Mouse (Mus musculus): ENCODE results near the gene Wnt6. TPM values are rescaled to one million over a fixed set of nuclear protein-coding genes. Genes with fewer than 3 reads are reported as not detected.
A peak's percentile ranks its signal among the peaks of the same experiment; 100 is the strongest.

Gene Wnt6
- polyA plus RNA-seq, 1 experiment = 2.6 TPM

DNA sequence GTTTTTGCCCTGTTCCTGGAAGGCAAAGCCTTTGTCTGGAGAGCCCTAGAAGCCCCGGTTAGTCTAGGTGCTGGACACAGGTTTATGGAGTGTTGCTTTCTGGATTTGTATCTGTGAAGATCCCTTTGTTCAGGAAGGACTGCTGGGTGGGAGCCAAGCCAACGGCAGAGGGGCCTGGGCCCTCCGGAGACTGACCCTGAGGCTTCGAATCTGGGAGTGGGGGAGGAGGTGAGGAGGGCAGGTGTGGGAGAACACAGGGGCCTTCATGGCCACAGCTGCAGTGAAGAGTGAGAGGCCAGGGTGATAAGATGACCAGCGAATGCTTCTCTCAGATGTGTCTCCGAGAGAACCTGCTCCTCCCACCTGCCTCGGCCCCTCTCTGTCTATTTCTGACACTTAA, 2.4 kb downstream of the Wnt6 start:
- no peak for DNase-seq (ENCODE audit: low spot score)

DNA sequence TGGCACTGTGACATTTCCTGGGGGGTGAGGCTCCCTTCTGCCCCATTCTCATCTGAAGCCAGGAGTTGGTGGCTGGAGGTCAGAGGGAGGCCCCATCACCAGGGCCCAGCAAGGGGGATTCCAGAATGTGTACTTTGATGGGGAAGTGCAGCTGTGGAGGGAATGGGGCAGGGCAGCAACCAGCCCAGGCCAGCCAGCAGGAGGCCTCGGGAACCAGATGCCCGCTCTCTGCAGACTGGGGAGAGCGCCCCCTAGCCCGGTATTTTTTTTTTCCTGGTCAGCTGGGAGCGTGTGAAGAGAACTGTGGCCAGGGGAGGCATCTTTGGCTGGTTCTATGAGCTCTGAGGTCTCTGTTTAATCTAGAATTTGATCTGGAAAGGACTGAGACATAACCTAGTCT, 4.1 kb downstream of the Wnt6 start:
- no peak for DNase-seq (ENCODE audit: low spot score)

DNA sequence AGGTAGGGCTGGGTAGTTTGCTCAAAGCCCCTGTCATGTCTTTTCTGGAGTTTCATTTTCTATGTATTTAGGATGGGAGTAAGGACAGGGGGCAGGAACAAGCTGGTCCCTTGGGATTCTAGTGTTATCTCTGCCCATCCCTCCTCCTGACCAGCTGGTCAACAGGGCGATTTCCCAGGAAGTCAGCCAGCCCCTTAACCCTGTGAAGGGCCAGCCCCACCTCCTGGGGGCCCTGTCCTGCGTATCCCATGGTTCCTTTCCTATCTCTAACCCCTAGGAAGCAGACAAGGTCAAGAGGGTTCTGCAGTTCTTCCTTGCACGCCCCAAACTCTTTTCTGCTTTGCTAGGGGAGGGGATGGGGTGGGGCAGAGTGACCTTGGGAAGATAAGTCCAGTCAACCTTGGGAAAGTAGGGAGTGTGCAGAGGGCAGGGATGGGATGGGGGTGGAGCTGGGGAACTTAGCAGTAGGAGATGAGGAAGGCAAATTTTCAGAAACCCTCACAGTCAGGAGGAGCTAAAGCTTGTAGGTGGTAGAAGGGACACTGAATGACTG, 7.3 kb downstream of the Wnt6 start:
- no peak for DNase-seq (ENCODE audit: low spot score)

DNA sequence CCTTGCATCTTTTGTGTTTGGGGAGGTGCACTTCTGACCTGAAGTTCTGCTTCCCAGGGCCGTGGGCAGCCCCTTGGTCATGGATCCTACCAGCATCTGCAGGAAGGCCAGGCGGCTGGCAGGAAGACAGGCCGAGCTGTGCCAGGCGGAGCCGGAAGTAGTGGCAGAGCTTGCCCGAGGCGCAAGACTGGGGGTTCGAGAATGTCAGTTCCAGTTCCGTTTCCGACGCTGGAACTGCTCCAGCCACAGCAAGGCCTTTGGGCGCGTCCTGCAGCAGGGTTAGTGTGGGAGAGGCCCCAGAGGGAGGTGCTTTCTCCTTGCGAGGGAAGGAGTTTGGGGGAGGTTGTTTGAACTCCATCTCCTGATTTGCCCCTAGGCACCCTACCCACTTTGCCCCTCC, 10.4 kb downstream of the Wnt6 start:
- DNase-seq (ENCODE audit: low spot score) = no peak

DNA sequence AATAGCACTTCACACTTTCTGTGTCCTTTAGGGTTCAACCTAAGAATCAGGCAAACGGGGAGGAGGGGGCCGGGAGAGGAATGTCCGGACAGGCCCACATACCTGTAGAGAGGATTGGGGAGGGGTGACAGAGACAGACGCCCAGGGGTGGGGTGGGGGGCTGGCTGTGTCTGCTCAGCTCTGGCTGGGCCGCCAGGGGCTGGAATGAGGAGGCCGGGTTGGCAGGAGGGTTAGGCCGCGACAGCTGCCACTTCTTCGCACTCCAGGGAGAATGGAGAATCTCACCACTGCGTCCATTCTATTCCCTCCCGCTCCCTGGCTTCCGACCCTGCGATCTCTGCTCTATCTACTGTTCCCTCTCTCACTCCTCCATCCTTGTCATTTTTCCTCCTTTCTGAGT, 11.9 kb downstream of the Wnt6 start:
- no peak for DNase-seq (ENCODE audit: low spot score)

DNA sequence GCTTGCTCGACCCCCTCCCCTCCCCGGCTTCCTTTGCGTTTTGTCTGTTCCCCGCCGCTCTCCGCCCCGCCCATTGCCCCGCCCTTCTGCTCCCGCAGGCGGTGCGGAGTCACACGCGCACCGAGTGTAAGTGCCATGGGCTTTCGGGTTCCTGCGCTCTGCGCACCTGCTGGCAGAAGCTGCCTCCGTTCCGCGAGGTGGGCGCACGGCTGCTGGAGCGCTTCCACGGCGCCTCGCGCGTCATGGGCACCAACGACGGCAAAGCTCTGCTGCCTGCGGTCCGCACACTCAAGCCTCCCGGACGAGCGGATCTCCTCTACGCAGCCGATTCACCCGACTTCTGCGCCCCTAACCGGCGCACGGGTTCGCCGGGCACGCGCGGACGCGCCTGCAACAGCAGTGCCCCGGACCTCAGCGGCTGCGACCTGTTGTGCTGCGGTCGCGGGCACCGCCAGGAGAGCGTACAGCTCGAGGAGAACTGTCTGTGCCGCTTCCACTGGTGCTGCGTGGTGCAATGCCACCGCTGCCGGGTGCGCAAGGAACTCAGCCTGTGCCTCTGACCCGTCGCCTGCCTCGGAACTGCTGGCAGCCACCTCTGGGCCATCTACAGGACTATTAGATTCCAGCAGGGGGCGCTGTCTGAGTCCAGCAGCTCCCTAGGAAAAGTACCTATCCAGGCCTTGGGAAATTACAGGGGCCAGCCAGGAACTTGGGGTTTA, 12.5 kb downstream of the Wnt6 start:
- DNase-seq (ENCODE audit: low spot score) = no peak

DNA sequence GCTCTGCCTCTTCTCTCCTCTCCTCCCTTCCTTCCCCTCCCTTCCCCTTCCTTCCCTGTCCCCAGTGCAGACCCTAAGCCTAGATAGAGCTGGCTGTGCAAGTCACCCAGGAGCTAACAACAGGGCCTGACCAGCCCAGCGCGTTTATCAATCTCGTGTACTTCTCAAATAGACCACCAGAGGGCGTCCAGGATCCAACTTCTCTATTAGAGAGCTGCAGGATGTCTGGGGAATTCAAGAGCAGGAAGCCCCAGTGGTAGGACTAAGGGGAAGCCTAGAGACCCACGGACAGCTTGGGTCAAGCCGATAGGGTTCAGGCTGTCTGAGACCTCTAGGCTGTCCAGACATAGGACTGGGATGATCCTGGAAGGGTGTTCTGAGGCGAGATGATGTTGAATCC, 16.2 kb downstream of the Wnt6 start:
- no peak for DNase-seq (ENCODE audit: low spot score)

DNA sequence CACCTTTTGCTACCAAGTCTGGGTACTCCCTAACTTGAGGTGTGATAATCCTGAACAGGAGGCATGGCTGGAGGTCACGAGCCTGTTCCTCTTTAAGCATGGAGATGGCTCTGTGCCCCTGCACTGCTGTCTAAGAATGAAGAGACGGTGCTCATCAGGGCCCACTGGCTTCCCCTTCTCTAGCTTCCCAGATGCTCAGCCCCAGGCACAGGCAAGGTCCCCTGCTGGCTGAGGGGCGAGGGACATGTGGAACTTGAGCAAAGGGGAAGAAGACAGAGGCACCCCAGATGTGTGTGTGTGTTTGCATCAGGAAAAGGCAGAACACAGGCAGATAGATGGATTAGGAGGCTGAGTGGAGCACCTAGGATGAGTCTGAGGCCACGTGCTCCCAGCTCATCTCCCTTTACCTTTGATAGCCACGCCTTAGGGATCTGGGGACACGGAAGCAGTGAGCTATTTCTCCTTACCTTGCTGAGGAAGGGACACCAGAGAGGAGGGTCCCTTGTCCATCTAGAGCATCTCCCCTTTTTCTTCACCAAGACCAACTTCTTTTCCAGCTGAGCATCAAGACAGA, 17.0 kb downstream of the Wnt6 start:
- DNase-seq (ENCODE audit: low spot score) = no peak

DNA sequence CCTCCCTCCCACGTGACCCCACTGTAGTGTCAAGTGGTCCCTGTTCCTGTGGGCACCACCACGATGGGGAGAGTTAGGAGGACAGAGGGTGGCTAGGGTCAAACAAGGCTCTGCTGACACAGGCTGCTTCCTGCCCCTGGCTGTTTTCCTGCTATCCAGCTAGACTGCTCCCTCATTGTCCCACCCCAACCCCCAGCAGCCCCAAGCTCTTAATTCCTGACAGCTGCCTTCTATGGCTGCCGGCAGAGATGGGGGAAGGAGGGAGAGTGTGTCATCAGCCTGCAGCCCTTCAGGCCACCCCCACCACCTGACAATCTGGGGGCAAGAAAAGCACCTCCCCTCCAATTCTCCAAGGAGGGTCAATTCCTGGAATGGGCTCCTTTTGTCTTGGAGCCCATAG, 18.4 kb downstream of the Wnt6 start:
- DNase-seq (ENCODE audit: low spot score) = no peak

DNA sequence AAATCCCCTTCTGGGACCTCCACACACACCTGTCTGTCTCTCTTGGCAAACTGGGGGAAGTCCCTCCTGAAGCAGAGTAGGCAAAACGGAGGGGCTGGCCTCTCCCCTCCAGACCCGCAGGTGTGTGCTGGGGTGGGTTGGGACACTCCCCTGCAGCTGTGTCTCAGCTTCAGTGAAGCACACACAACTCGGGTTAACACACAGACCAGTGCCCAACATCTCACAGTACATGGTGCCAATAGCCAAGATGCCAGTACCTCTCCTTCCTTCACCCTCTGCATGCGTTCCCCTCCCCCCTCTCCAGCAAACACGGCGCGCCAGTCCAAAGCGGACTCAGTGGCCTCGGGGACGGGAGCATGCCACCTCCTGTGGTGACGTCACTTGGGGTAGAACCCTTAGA, 19.6 kb downstream of the Wnt6 start, which contains the start of gene Wnt10a:
Gene Wnt10a (plus strand): TSS at position 268 of the 400 bp plus-strand sequence.
- no peak for DNase-seq (ENCODE audit: low spot score)

DNA sequence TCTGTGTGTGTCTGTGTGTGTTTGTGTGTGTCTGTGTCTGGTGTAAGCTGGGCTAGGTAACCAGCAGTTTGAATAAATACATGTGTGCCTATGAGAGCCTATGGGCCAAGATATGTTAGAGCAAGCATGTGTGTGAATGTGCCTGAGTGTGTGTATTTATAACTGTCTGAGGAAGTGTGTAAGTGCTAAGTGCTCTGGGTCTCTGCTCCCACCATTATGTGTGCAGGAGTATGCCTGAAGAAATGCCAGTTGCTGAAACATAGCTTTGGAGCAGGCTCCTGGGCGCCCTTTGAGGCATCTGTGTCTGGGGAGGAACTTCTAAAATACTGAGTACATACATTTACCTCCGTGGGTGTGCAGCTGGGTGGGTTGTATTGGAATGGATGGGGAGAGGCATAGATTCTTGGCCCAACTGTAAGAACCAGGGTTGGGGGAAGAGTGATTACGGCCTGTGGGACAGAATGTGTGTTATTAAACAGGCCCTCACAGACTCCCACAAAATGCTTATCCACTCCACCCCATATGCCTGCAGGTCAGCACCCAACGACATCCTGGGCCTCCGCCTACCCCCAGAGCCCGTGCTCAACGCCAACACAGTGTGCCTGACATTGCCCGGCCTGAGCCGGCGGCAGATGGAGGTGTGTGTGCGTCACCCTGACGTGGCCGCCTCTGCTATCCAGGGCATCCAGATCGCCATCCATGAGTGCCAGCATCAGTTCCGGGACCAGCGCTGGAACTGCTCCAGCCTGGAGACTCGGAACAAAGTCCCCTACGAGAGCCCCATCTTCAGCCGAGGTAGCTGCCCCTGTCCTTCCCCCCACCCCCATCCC, 21.4 kb downstream of the Wnt6 start:
- no peak for DNase-seq (ENCODE audit: low spot score)

DNA sequence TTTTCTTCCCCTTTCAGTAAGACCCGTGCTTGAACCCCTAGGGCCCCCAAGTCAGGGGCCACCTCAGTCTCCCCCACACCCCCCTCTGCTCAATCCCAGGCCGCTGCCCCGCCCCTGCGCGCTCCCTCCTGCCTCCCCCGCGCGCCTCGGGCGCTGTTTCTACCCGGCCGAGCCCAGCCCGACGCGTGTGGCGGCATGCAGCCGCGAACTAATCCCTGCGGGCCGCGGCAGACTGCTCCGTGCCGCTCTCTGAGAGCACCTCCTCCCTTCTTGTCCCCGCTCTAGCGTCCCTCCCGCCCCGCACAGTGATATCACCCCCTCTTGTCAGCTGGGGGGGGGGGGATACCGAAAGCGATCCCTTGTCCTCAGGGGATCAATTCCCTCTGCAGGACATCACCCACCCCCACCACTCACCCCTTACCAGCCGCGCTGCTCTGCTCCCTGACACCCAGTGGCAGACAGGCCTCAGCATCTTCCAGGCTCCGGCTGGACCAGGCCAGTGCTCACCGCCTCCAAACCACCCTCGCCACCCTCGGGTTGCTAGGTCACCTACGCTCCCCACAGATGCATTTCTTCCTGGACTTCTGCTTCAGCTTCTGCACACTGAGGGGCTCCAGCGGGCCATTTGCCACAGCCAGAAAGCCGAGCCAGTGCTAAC, 22.9 kb downstream of the Wnt6 start:
- no peak for DNase-seq (ENCODE audit: low spot score)

DNA sequence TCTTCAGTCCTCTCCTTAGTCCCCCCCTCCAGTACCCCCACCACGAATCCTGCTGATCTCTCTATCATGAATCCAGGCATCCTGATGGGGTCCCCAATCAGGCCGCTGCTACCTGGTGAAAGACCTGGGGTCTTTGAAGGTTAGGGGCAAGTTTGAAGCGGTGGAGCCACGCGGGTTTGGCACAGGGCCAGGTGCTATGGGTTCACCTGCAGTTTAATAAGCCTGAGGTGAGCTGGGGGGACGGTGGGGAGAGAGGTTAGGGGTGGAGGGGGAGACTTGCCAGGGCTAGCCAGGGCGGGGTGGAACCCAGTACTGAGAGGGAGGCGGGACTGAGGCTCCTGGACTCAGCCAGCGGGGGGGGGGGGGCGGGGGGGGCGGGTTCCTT, 23.4 kb downstream of the Wnt6 start:
- DNase-seq (ENCODE audit: low spot score) = no peak

DNA sequence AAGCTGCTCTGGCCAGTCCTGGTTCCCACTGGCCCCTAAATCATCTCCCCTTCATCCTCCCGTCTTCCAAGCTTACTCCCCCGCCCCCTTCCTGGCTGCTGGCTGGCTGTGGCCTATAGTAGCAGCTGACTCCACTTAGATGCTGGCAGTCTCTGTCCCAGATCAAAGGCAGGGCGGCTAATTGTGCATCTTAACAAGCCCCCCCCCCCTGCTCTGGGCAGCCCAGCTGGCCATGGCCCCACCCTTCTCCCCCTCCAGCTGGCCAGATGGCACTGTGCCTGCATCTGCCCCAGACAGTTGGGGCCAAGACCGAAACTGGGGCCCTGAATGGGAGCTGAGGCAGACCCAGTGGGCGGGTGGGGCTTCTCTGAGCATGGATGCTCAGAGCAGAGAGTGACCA, 25.8 kb downstream of the Wnt6 start:
- DNase-seq (ENCODE audit: low spot score) = no peak

DNA sequence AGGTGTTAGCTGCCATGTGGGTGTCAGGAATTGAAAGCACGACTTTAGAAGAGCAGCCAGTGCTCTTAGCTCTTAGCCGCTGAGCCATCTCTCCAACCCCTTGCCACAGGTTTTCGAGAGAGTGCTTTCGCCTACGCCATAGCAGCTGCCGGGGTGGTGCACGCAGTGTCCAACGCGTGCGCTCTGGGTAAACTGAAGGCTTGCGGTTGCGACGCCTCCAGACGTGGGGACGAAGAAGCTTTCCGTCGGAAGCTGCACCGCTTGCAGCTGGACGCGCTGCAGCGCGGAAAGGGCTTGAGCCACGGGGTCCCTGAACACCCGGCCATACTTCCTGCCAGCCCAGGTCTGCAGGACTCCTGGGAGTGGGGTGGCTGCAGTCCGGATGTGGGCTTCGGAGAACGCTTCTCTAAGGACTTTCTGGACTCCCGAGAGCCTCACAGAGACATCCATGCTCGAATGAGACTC, 28.8 kb downstream of the Wnt6 start:
- no peak for DNase-seq (ENCODE audit: low spot score)

DNA sequence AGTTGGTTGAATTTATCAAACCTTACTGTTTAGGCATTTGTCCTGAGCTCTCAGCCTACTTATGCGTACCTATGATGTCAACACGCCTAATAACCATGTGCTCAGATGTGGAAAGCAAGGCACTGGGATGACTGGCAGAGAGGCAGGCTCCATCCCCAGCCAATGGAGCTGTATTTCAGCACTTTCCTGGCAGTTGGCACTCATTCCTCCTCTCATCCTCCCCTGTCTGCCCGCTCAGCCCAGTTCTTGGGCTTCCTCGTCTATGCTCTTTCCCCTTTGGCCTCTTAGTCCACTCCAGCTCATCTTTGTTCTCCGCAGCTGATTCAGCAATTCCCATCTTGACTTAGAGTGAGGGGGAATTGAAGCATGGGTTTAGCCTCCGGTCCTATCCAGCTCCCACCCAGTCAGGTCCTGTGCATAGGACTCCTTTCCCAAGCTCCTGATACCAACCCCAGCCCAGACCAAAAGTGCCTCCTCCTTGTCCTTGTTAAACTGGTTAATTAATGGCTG, 30.0 kb downstream of the Wnt6 start:
- DNase-seq (ENCODE audit: low spot score) = no peak

DNA sequence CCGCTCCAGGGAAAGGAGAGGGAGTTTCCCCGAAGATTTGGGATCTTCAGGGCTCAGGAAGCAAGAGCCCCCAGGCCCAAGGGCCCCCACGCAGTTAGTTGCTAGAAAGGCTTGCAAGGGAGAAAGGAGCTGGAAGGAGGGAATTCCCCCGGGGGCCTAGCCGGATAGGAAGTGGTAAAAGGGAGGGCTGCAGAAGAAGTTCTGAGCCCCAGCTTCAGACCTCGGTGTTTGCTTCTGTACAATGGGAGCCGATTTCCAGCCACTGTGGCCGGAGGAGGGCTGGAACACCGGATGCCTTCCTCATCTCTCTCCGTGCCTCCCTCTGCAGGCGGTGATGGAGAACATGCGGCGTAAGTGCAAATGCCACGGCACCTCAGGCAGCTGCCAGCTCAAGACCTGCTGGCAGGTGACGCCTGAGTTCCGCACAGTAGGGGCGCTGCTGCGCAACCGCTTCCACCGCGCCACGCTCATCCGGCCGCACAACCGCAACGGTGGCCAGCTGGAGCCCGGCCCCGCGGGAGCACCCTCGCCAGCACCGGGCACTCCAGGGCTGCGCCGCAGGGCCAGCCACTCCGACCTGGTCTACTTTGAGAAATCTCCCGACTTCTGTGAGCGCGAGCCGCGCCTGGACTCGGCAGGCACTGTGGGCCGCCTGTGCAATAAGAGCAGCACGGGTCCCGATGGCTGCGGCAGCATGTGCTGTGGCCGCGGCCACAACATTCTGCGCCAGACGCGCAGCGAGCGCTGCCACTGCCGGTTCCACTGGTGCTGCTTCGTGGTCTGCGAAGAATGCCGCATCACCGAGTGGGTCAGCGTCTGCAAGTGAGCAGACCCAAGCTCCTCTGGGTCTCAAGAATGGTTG, 31.3 kb downstream of the Wnt6 start:
- peak; percentile 75 for DNase-seq (ENCODE audit: low spot score)

DNA sequence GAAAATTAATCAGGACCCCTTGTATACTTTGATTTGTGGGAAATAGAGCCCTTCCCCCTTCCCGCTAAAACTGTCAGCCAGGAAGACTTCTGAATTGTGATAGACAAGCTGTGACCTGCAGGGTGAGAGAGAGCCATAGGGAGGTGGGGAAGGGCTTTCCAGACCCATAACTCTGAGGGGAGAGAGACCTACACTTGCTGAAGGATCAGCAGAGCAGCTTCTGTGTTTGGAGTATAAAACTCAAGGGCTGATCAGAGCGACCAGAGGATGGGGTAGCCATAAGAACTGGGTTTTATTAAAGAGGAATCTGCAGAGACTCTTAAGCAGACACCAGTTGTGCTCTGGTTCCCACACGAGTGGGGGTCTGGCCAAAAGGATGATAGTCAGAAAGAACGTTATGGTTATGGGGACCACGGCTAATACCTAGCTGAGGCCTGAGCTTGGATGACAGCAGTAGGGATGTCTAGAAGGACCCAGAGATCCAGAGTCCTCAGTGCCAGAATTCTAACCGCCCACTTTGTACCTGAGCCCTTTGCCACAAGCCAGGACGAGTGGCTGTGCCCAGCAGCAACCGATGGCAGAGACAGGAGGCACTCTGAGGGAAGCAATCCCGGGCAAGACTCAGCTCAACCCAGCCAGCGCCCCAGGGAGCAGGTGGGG, 32.6 kb downstream of the Wnt6 start:
- DNase-seq (ENCODE audit: low spot score) = no peak

DNA sequence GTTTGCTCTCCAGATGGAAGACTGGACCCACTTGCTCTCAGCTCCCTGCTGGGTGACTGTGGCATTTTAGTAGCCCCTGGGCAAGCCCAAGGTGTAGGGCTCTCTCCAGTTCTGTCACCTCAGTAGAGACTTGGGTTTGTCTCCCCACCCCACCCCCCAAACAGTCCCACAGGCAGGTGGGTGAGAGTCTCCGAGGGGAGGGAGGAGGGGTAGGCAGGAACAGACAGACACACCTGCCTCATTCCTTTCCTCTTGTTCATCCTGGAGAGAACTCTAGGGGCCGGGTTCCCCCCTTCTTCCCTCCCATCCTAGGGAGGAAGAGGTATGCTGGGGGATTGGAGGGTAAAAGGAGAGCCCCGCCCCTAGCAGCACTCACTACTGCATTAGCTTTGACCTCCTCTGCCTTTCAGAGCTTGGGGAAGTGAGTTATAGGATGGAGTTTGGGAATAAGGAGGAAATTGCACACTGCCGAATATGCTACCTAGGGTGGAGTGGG, 33.7 kb downstream of the Wnt6 start:
- DNase-seq (ENCODE audit: low spot score) = no peak

DNA sequence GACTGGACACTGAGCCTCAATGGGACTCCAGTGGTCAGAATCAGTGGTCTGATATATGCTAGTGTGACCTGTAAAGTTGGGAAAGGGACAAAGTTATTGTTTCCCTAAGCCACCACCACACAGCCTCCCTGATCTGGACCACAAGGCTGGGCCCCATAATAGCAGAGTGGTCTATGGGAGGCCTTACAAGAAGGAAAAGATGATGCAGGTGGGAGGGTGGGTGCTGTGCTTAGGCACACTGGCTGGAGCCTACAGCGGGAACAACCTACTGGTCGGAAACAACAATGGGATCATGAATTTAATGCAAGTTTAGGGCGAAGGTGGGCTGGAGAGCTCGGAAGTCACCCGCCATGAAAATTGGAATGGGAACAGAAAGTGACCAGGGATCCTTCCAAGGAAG, 34.2 kb downstream of the Wnt6 start:
- DNase-seq (ENCODE audit: low spot score) = no peak

Data from urinary bladder, adult 2 months (tissue).